Mouse (Mus musculus) C2C12 (cell line): ENCODE measurements around the gene Furin.

ENCODE experiments used
- CTCF ChIP-seq: IDR thresholded peaks from one replicate; pipeline ENCODE4 v1.5.1; 2011; ENCODE audit not compliant: control insufficient read depth, insufficient read depth, insufficient read length
- USF1 ChIP-seq: IDR thresholded peaks from one replicate; pipeline ENCODE4 v1.6.1; 2011; ENCODE audit warnings: low read depth, mild to moderate bottlenecking, control low read depth, moderate library complexity

- TF ChIP-seq CTCF (no peak), USF1 (no peak)
These were observed 19.5 kb upstream of the Furin start for GRCm38 (mm10) chr7:80424722-80425121.
